ENCODE assay signal across 18 mouse cellular contexts in genomic region chr11:60541831-60542230, GRCm38 (mm10). TPM values are rescaled to one million over a fixed set of nuclear protein-coding genes. Genes with fewer than 3 reads are reported as not detected.
A peak's percentile ranks its signal among the peaks of the same experiment; 100 is the strongest.
DNase-seq lines count a peak whose midpoint lies in the region; ATAC-seq lines count a peak whose summit lies in the region.
"Had no signal": no experiment of that assay in that cellular context is flagged by ENCODE, and none has a peak within 500 bp of the region (broad histone marks: within the 10 kb centered on the region; RNA-seq: fewer than 3 reads in every experiment).

No protein-coding gene starts in this region.

- no peak for ATAC-seq in hindbrain, embryonic 15.5 days (ENCODE audit: low FRiP score, low read depth)
- no peak for ATAC-seq in hindbrain, embryonic 11.5 days (ENCODE audit: low FRiP score)
- no peak for ATAC-seq in neural tube, embryonic 12.5 days (ENCODE audit: low FRiP score, low read depth)
- no peak for ATAC-seq in liver, embryonic 12.5 days
- ATAC-seq: activated CD4-positive, CD25-positive, alpha-beta regulatory T cell, adult 4 months; lung, postnatal 0 days; Patski had no signal

- no peak overlapping the region for H3K9ac ChIP-seq in hindbrain, embryonic 15.5 days
- H3K9ac ChIP-seq in hindbrain, embryonic 11.5 days (ENCODE audit: low read depth, low read length): no peak overlapping the region
- no peak overlapping the region for H3K9ac ChIP-seq in neural tube, embryonic 12.5 days
- no peak overlapping the region for H3K9ac ChIP-seq in liver, embryonic 12.5 days
- H3K9ac ChIP-seq: liver, embryonic 14.5 days had no signal

- H3K4me1 ChIP-seq in hindbrain, embryonic 15.5 days (replicated peaks): peaks cover 65% of the 10 kb centered on the region
- peaks cover 2% of the 10 kb centered on the region; the same call in 1 of the 2 replicates for H3K4me1 ChIP-seq in hindbrain, embryonic 11.5 days (replicated peaks; ENCODE audit: control insufficient read depth, insufficient read depth, low read length)
- H3K4me1 ChIP-seq in neural tube, embryonic 12.5 days: peaks cover 41% of the 10 kb centered on the region
- peaks cover 62% of the 10 kb centered on the region for H3K4me1 ChIP-seq in liver, embryonic 12.5 days

- H3K27me3 ChIP-seq in hindbrain, embryonic 15.5 days: no peaks in the 10 kb centered on the region
- H3K27me3 ChIP-seq in hindbrain, embryonic 11.5 days (ENCODE audit: control insufficient read depth, insufficient read depth, low read length): no peaks in the 10 kb centered on the region
- H3K27me3 ChIP-seq in neural tube, embryonic 12.5 days (replicated peaks): no peaks in the 10 kb centered on the region
- H3K27me3 ChIP-seq in liver, embryonic 12.5 days (replicated peaks): no peaks in the 10 kb centered on the region
- H3K27me3 ChIP-seq: Patski had no signal

- peak; percentile 54 for DNase-seq in heart, adult 11 months
- no peak for DNase-seq in heart, postnatal 14 days
- no peak for DNase-seq in hindbrain, embryonic 11.5 days (ENCODE audit: low spot score)
- DNase-seq in neural tube, embryonic 10.5 days (ENCODE audit: extremely low spot score, low spot score): no peak
- DNase-seq: adrenal gland, postnatal 14 days; B cell, adult 2 months; cerebellum, adult 18-20 months; gastrocnemius, postnatal 36 days; layer of hippocampus, postnatal 36 days; spleen, adult 18-20 months had no signal

- no peak overlapping the region for H3K4me3 ChIP-seq in hindbrain, embryonic 15.5 days
- H3K4me3 ChIP-seq in hindbrain, embryonic 11.5 days (ENCODE audit: low read depth, low read length): no peak overlapping the region
- no peak overlapping the region for H3K4me3 ChIP-seq in neural tube, embryonic 12.5 days
- no peak overlapping the region for H3K4me3 ChIP-seq in liver, embryonic 12.5 days

- WGBS in hindbrain, embryonic 15.5 days: 86% methylated on average over 6 of the region's 6 CpGs
- WGBS in hindbrain, embryonic 11.5 days: 90% methylated on average over 6 of the region's 6 CpGs
- WGBS in neural tube, embryonic 12.5 days: 90% methylated on average over 6 of the region's 6 CpGs
- 82% methylated on average over 6 of the region's 6 CpGs for WGBS in liver, embryonic 12.5 days (ENCODE audit: insufficient replicate concordance)

- intact Hi-C loops in heart, postnatal 14 days (cut with DNase I): no loop called here

- H3K4me2 ChIP-seq in hindbrain, embryonic 15.5 days: 0 out of 2 replicates have a peak overlapping the region, but pooled peaks have one; percentile 98
- no peak overlapping the region for H3K4me2 ChIP-seq in hindbrain, embryonic 11.5 days (replicated peaks; ENCODE audit: low read depth, low read length)
- peak overlapping the region; percentile 99; the same call in 1 of the 2 replicates for H3K4me2 ChIP-seq in neural tube, embryonic 12.5 days (replicated peaks)
- no peak overlapping the region for H3K4me2 ChIP-seq in liver, embryonic 12.5 days

- H3K9me3 ChIP-seq in hindbrain, embryonic 15.5 days: no peaks in the 10 kb centered on the region
- no peaks in the 10 kb centered on the region for H3K9me3 ChIP-seq in hindbrain, embryonic 11.5 days (ENCODE audit: control insufficient read depth, low read length)
- H3K9me3 ChIP-seq in neural tube, embryonic 12.5 days: no peaks in the 10 kb centered on the region
- no peaks in the 10 kb centered on the region for H3K9me3 ChIP-seq in liver, embryonic 12.5 days (replicated peaks)

- no peak overlapping the region for H3K27ac ChIP-seq in hindbrain, embryonic 15.5 days (replicated peaks)
- H3K27ac ChIP-seq in hindbrain, embryonic 11.5 days (ENCODE audit: low read depth, low read length): no peak overlapping the region
- H3K27ac ChIP-seq in neural tube, embryonic 12.5 days: no peak overlapping the region
- no peak overlapping the region for H3K27ac ChIP-seq in liver, embryonic 12.5 days
- H3K27ac ChIP-seq: kidney, postnatal 0 days; liver, embryonic 14.5 days had no signal

- H3K36me3 ChIP-seq in hindbrain, embryonic 15.5 days: peaks cover 3% of the 10 kb centered on the region; the same call in 1 of the 2 replicates
- H3K36me3 ChIP-seq in hindbrain, embryonic 11.5 days (ENCODE audit: control insufficient read depth, insufficient read depth, low read length): peaks cover 2% of the 10 kb centered on the region; the same call in 1 of the 2 replicates
- peaks cover 4% of the 10 kb centered on the region; the same call in 1 of the 2 replicates for H3K36me3 ChIP-seq in neural tube, embryonic 12.5 days
- peaks cover 63% of the 10 kb centered on the region for H3K36me3 ChIP-seq in liver, embryonic 12.5 days

RNA-seq across cellular contexts. Expression of gene Alkbh5, which starts 5.7 kb away (rescaled TPM):
- 10 to 100 TPM; 72.5 to 74.1 TPM for total RNA-seq in heart, postnatal 14 days (2021)
- polyA plus RNA-seq in hindbrain, embryonic 15.5 days (2015; fragmentation: Nextera tagmentation; extraction: Ambion mirVana): 22.1 and 23.4 TPM in 2 replicates
- polyA plus RNA-seq in hindbrain, embryonic 11.5 days (2014; fragmentation: Nextera tagmentation; extraction: Ambion mirVana): 31.1 and 33.2 TPM in 2 replicates
- 28.5 and 34.9 TPM in 2 replicates for polyA plus RNA-seq in neural tube, embryonic 12.5 days (2016; fragmentation: Nextera tagmentation; extraction: Ambion mirVana)
- 32.7 and 33.2 TPM in 2 replicates for polyA plus RNA-seq in liver, embryonic 12.5 days (2016; fragmentation: Nextera tagmentation; extraction: Ambion mirVana)

Comparison
In these comparisons a context has a peak if more than half of its experiments do, and no peak if none do; other contexts are left out.
1. H3K4me2 ChIP-seq: peak in hindbrain, embryonic 15.5 days (single experiment) and neural tube, embryonic 12.5 days (single experiment); none in hindbrain, embryonic 11.5 days (single experiment) and liver, embryonic 12.5 days (single experiment).